Mouse (Mus musculus) adrenal gland, postnatal 36 days (tissue): ENCODE data around the gene Nol3. TPM values are rescaled to one million over a fixed set of nuclear protein-coding genes. Genes with fewer than 3 reads are reported as not detected.
A peak's percentile ranks its signal among the peaks of the same experiment; 100 is the strongest.

Experiments
- DNase-seq, 2 experiments: peaks; one replicate each; pipeline ENCODE4 v3.0.0; 2021; ENCODE audit warnings: mixed read lengths in 1 of 2
- total RNA-seq, 2 experiments: library from RNA; stranded (reverse); gene quantifications; 2 replicates each; pipeline ENCODE4 v1.2.3; 2021

Gene Nol3
- total RNA-seq, 2 experiments from 2014 or later = 5.5 TPM

GRCm38 (mm10) chr8:105263244-105263912 lies 12.6 kb upstream of the Nol3 start:
- no peak for DNase-seq

- DNase-seq = peak; percentile 90 to 92
Observed at GRCm38 (mm10) chr8:105264024-105264982, 11.6 kb upstream of the Nol3 start, which contains the start of the genes Tradd and Fbxl8. Gene Tradd, minus strand, starts transcription at chr8:105264609. Gene Fbxl8, plus strand, starts transcription at chr8:105264648.

GRCm38 (mm10) chr8:105265128-105265527 lies 10.8 kb upstream of the Nol3 start:
- DNase-seq = peak in 1 of 2 experiments; percentile 35

- DNase-seq = no peak
Observed at GRCm38 (mm10) chr8:105266775-105267174, 9.2 kb upstream of the Nol3 start.

- DNase-seq = peak; percentile 44 to 45
Observed at GRCm38 (mm10) chr8:105268342-105269074, 7.4 kb upstream of the Nol3 start.

- DNase-seq = peak in 1 of 2 experiments; percentile 50
Observed at GRCm38 (mm10) chr8:105269075-105269458, 6.9 kb upstream of the Nol3 start.

GRCm38 (mm10) chr8:105269461-105269947 lies 6.4 kb upstream of the Nol3 start, which contains the start of gene Hsf4:
Gene Hsf4, plus strand, starts transcription at chr8:105269801.
- peak; percentile 79 to 88 for DNase-seq

GRCm38 (mm10) chr8:105270101-105270915 lies 5.6 kb upstream of the Nol3 start:
- DNase-seq = no peak

GRCm38 (mm10) chr8:105270916-105271186 lies 5.1 kb upstream of the Nol3 start:
- DNase-seq = no peak

- no peak for DNase-seq
Observed at GRCm38 (mm10) chr8:105275387-105275786, 553 bp upstream of the Nol3 start.

GRCm38 (mm10) chr8:105276292-105277120 lies 566 bp downstream of the Nol3 start:
- DNase-seq = peak; percentile 63 to 82

GRCm38 (mm10) chr8:105278911-105279334 lies 3.0 kb downstream of the Nol3 start:
- peak; percentile 95 for DNase-seq

- no peak for DNase-seq
Observed at GRCm38 (mm10) chr8:105280567-105280966, 4.6 kb downstream of the Nol3 start.

- DNase-seq = no peak
Observed at GRCm38 (mm10) chr8:105281821-105282220, 5.9 kb downstream of the Nol3 start.

- DNase-seq = no peak
Observed at GRCm38 (mm10) chr8:105282239-105282638, 6.3 kb downstream of the Nol3 start.

GRCm38 (mm10) chr8:105283074-105283473 lies 7.1 kb downstream of the Nol3 start:
- DNase-seq = peak; percentile 78 to 79

- no peak for DNase-seq
Observed at GRCm38 (mm10) chr8:105285514-105285913, 9.6 kb downstream of the Nol3 start.

GRCm38 (mm10) chr8:105286907-105287306 lies 11.0 kb downstream of the Nol3 start:
- DNase-seq = no peak

GRCm38 (mm10) chr8:105288231-105288630 lies 12.3 kb downstream of the Nol3 start:
- no peak for DNase-seq
